ENCODE assay signal across 23 mouse cellular contexts in genomic region chr5:107099634-107100033, GRCm38 (mm10).
DNase-seq lines count a peak whose midpoint lies in the region; ATAC-seq lines count a peak whose summit lies in the region.
"Had no signal": no experiment of that assay in that cellular context is flagged by ENCODE, and none has a peak within 500 bp of the region (broad histone marks: within the 10 kb centered on the region; RNA-seq: fewer than 3 reads in every experiment).

No protein-coding gene starts in this region.

- H3K4me3 ChIP-seq in embryonic facial prominence, embryonic 14.5 days (ENCODE audit: low read depth, low read length) = no peak overlapping the region
- H3K4me3 ChIP-seq in forebrain, embryonic 12.5 days (replicated peaks) = no peak overlapping the region
- H3K4me3 ChIP-seq: heart, embryonic 12.5 days; hindbrain, embryonic 13.5 days; limb, embryonic 10.5 days; myocyte; stomach, embryonic 15.5 days had no signal

- DNase-seq in cerebellum, adult 11-12 months = peak; percentile 34
- DNase-seq in cerebellum, postnatal 4 days (ENCODE audit: low spot score in 2 of 2) = no peak
- peak; percentile 15 to 18 for DNase-seq in kidney, adult 8-10 months
- DNase-seq in kidney, postnatal 4 days = no peak
- DNase-seq in cerebellum, adult 9-11 months = peak; percentile 45
- DNase-seq in embryonic facial prominence, embryonic 14.5 days (ENCODE audit: low spot score) = no peak
- DNase-seq in left cerebral cortex, adult 18-20 months (ENCODE audit: low spot score in 2 of 2) = no peak
- DNase-seq: heart, adult 11 months; liver; liver, postnatal 0 days; thymus, adult 18-20 months; thymus, postnatal 36 days had no signal

- 0 out of 2 replicates have a peak overlapping the region, but pooled peaks have one; percentile 13 for H3K27ac ChIP-seq in embryonic facial prominence, embryonic 14.5 days (replicated peaks; ENCODE audit: low read depth, low read length)
- H3K27ac ChIP-seq in forebrain, embryonic 12.5 days = no peak overlapping the region
- H3K27ac ChIP-seq: limb, embryonic 10.5 days; macrophage; stomach, embryonic 15.5 days had no signal

- WGBS in embryonic facial prominence, embryonic 14.5 days = 75% methylated on average over 3 of the region's 3 CpGs
- WGBS in forebrain, embryonic 12.5 days = 92% methylated on average over 3 of the region's 3 CpGs

- ATAC-seq in embryonic facial prominence, embryonic 14.5 days (ENCODE audit: low read depth) = no peak
- ATAC-seq in forebrain, embryonic 12.5 days (ENCODE audit: low FRiP score) = no peak
- ATAC-seq: CD4-positive, CD25-positive, alpha-beta regulatory T cell, adult 4 months; forebrain, embryonic 14.5 days; liver, postnatal 0 days; lung, postnatal 0 days; midbrain, embryonic 16.5 days had no signal

- H3K36me3 ChIP-seq in embryonic facial prominence, embryonic 14.5 days (ENCODE audit: control insufficient read depth, insufficient read depth, low read length) = no peaks in the 10 kb centered on the region
- no peaks in the 10 kb centered on the region for H3K36me3 ChIP-seq in forebrain, embryonic 12.5 days (replicated peaks)
- H3K36me3 ChIP-seq: heart, embryonic 12.5 days; hindbrain, embryonic 13.5 days; limb, embryonic 10.5 days; stomach, embryonic 15.5 days had no signal

- H3K9ac ChIP-seq in embryonic facial prominence, embryonic 14.5 days (ENCODE audit: low read depth, low read length) = no peak overlapping the region
- H3K9ac ChIP-seq in forebrain, embryonic 12.5 days = no peak overlapping the region
- H3K9ac ChIP-seq: heart, embryonic 12.5 days; hindbrain, embryonic 13.5 days; liver, postnatal 0 days; stomach, embryonic 15.5 days had no signal

- H3K27me3 ChIP-seq in embryonic facial prominence, embryonic 14.5 days (replicated peaks; ENCODE audit: control insufficient read depth, insufficient read depth, low read length) = no peaks in the 10 kb centered on the region
- H3K27me3 ChIP-seq in forebrain, embryonic 12.5 days = peaks cover 16% of the 10 kb centered on the region; the same call in 1 of the 2 replicates
- H3K27me3 ChIP-seq: heart, embryonic 12.5 days; hindbrain, embryonic 13.5 days; stomach, embryonic 15.5 days had no signal

- peaks cover 14% of the 10 kb centered on the region for H3K4me1 ChIP-seq in embryonic facial prominence, embryonic 14.5 days (ENCODE audit: control insufficient read depth, insufficient read depth, low read length)
- H3K4me1 ChIP-seq in forebrain, embryonic 12.5 days = peaks cover 6% of the 10 kb centered on the region; the same call in 1 of the 2 replicates

- no peak overlapping the region for H3K4me2 ChIP-seq in embryonic facial prominence, embryonic 14.5 days (ENCODE audit: low read depth, low read length)
- no peak overlapping the region for H3K4me2 ChIP-seq in forebrain, embryonic 12.5 days
- H3K4me2 ChIP-seq: heart, embryonic 12.5 days; hindbrain, embryonic 13.5 days; stomach, embryonic 15.5 days had no signal

- H3K9me3 ChIP-seq in embryonic facial prominence, embryonic 14.5 days (ENCODE audit: control insufficient read depth, low read length) = no peaks in the 10 kb centered on the region
- H3K9me3 ChIP-seq in forebrain, embryonic 12.5 days = no peaks in the 10 kb centered on the region
- H3K9me3 ChIP-seq: heart, embryonic 12.5 days; limb, embryonic 10.5 days; stomach, embryonic 15.5 days had no signal

Comparison
In these comparisons a context has a peak if more than half of its experiments do, and no peak if none do; other contexts are left out.
1. DNase-seq: peak in cerebellum, adult 11-12 months (single experiment), kidney, adult 8-10 months (2 of 2) and cerebellum, adult 9-11 months (single experiment); none in cerebellum, postnatal 4 days (0 of 2), kidney, postnatal 4 days (0 of 2), embryonic facial prominence, embryonic 14.5 days (single experiment) and left cerebral cortex, adult 18-20 months (0 of 2).